Mouse (Mus musculus) CH12.LX (cell line): Measurements from ENCODE around the gene Lrrc4b. TPM values are rescaled to one million over a fixed set of nuclear protein-coding genes. Genes with fewer than 3 reads are reported as not detected.

ENCODE experiments used
- DNase-seq: peaks from one replicate; pipeline ENCODE4 v3.0.0-alpha.2; 2013; ENCODE audit errors: extremely low read depth
- H3K27ac ChIP-seq: 2 replicates; pipeline ENCODE4 v1.5.1; 2012; ENCODE audit warnings: low read depth, mild to moderate bottlenecking, control low read depth, moderate library complexity; ENCODE audit not compliant: insufficient read depth
- H3K27me3 ChIP-seq: replicated peaks from 2 replicates; pipeline ENCODE3; 2012; ENCODE audit warnings: inconsistent platforms
- H3K36me3 ChIP-seq, 2 experiments: replicated peaks in 1 of 2; 2 replicates each; pipeline versions ENCODE3 to v1.6.1; 2012; ENCODE audit warnings: inconsistent platforms in 1 of 2, low read length in 1 of 2, mild to moderate bottlenecking in 1 of 2, mixed read lengths in 1 of 2, moderate library complexity in 1 of 2; ENCODE audit not compliant: control insufficient read depth in 1 of 2, insufficient read depth in 1 of 2
- H3K4me1 ChIP-seq, 2 experiments: 2 replicates each; pipeline ENCODE4 v1.6.1; 2012; ENCODE audit warnings: inconsistent platforms in 1 of 2, moderate library complexity in 1 of 2; ENCODE audit not compliant: insufficient read depth in 2 of 2, control insufficient read depth in 1 of 2
- H3K4me2 ChIP-seq: 2 replicates; pipeline ENCODE4 v1.6.1; 2012; ENCODE audit warnings: low read depth, mild to moderate bottlenecking, control low read depth; ENCODE audit not compliant: poor library complexity, insufficient read depth, severe bottlenecking
- H3K4me3 ChIP-seq, 3 experiments: fragments of 150-350 bp in 1 of 3; sonication (generic) in 1 of 3; replicated peaks in 1 of 3; 2 replicates each; pipeline versions ENCODE3 to v1.5.1; 2011 to 2012; ENCODE audit warnings: low read depth in 2 of 3, low read length in 2 of 3, mild to moderate bottlenecking in 2 of 3, moderate library complexity in 2 of 3, control low read depth in 1 of 3, improper control_type of control experiment in 1 of 3, inconsistent platforms in 1 of 3, mixed read lengths in 1 of 3; ENCODE audit not compliant: poor library complexity in 1 of 3
- H3K79me2 ChIP-seq: replicated peaks from 2 replicates; pipeline ENCODE4 v1.6.1; 2012; ENCODE audit warnings: mild to moderate bottlenecking, moderate library complexity; ENCODE audit not compliant: control insufficient read depth, poor library complexity, insufficient read depth, severe bottlenecking; ENCODE audit errors: extremely low read depth
- H3K9ac ChIP-seq: 2 replicates; pipeline ENCODE4 v1.6.1; 2012; ENCODE audit warnings: low read depth, mild to moderate bottlenecking, control low read depth, moderate library complexity; ENCODE audit not compliant: insufficient read depth
- H3K9me3 ChIP-seq: replicated peaks from 2 replicates; pipeline ENCODE3; 2012; ENCODE audit warnings: low read length, inconsistent platforms, mixed read lengths
- BHLHE40 ChIP-seq: IDR thresholded peaks from 2 replicates; pipeline ENCODE4 v1.6.1; 2011; ENCODE audit warnings: mild to moderate bottlenecking, low read depth, low read length, improper control_type of control experiment
- CTCF ChIP-seq, 2 experiments: IDR thresholded peaks in 1 of 2; conservative IDR thresholded peaks in 1 of 2; 2 replicates each; pipeline ENCODE4 v1.5.1; 2011 to 2012; ENCODE audit warnings: low read depth in 2 of 2, low read length in 2 of 2, improper control_type of control experiment in 1 of 2, inconsistent platforms in 1 of 2, mild to moderate bottlenecking in 1 of 2, moderate library complexity in 1 of 2
- E2F4 ChIP-seq: IDR thresholded peaks from 2 replicates; pipeline ENCODE4 v1.6.1; 2011; ENCODE audit warnings: low read depth, low read length, improper control_type of control experiment; ENCODE audit not compliant: insufficient replicate concordance
- ELF1 ChIP-seq: IDR thresholded peaks from 2 replicates; pipeline ENCODE4 v1.6.1; 2014; ENCODE audit warnings: low read depth, mild to moderate bottlenecking, inconsistent platforms, low read length, improper control_type of control experiment
- EP300 ChIP-seq: IDR thresholded peaks from 2 replicates; pipeline ENCODE4 v1.6.1; 2011; ENCODE audit warnings: low read length, improper control_type of control experiment
- GABPA ChIP-seq: IDR thresholded peaks from 2 replicates; pipeline ENCODE4 v1.6.1; 2012; ENCODE audit warnings: low read depth, low read length, improper control_type of control experiment, inconsistent platforms; ENCODE audit not compliant: insufficient replicate concordance
- IRF4 ChIP-seq: IDR thresholded peaks from 2 replicates; pipeline ENCODE4 v1.6.1; 2014; ENCODE audit warnings: low read depth, mild to moderate bottlenecking, inconsistent platforms, low read length, improper control_type of control experiment
- JUN ChIP-seq: IDR thresholded peaks from 2 replicates; pipeline ENCODE4 v1.6.1; 2011; ENCODE audit warnings: low read depth, mild to moderate bottlenecking, low read length, improper control_type of control experiment, moderate library complexity; ENCODE audit not compliant: insufficient read depth
- MAFK ChIP-seq: IDR thresholded peaks from 2 replicates; pipeline ENCODE4 v1.6.1; 2011; ENCODE audit warnings: low read length, improper control_type of control experiment; ENCODE audit not compliant: insufficient replicate concordance
- MAX ChIP-seq: IDR thresholded peaks from 2 replicates; pipeline ENCODE4 v1.6.1; 2011; ENCODE audit warnings: low read length, improper control_type of control experiment
- MEF2A ChIP-seq: IDR thresholded peaks from 2 replicates; pipeline ENCODE4 v1.6.1; 2014; ENCODE audit warnings: low read depth, mild to moderate bottlenecking, inconsistent platforms, low read length, improper control_type of control experiment, borderline replicate concordance
- MXI1 ChIP-seq: IDR thresholded peaks from 2 replicates; pipeline ENCODE4 v1.6.1; 2011; ENCODE audit warnings: mild to moderate bottlenecking, low read depth, low read length, improper control_type of control experiment
- NRF1 ChIP-seq: IDR thresholded peaks from 2 replicates; pipeline ENCODE4 v1.6.1; 2014; ENCODE audit warnings: low read depth, mild to moderate bottlenecking, inconsistent platforms, low read length, improper control_type of control experiment, moderate library complexity
- PAX5 ChIP-seq: IDR thresholded peaks from 2 replicates; pipeline ENCODE4 v1.6.1; 2012; ENCODE audit warnings: low read length, inconsistent platforms, mixed read lengths
- POLR2A ChIP-seq: IDR thresholded peaks from 2 replicates; pipeline ENCODE4 v1.6.1; 2011; ENCODE audit warnings: low read depth, mild to moderate bottlenecking, improper control_type of control experiment, low read length
- RAD21 ChIP-seq: IDR thresholded peaks from 2 replicates; pipeline ENCODE4 v1.6.1; 2011; ENCODE audit warnings: low read depth, mild to moderate bottlenecking, low read length, improper control_type of control experiment, moderate library complexity
- SIN3A ChIP-seq: IDR thresholded peaks from 2 replicates; pipeline ENCODE4 v1.6.1; 2012; ENCODE audit warnings: low read length, improper control_type of control experiment, inconsistent platforms
- TBP ChIP-seq: conservative IDR thresholded peaks from 2 replicates; pipeline ENCODE4 v1.6.1; 2011; ENCODE audit warnings: low read depth, low read length, improper control_type of control experiment
- UBTF ChIP-seq: IDR thresholded peaks from 2 replicates; pipeline ENCODE4 v1.6.1; 2012; ENCODE audit warnings: low read depth, mild to moderate bottlenecking, inconsistent platforms, low read length, improper control_type of control experiment, moderate library complexity
- USF1 ChIP-seq: IDR thresholded peaks from 2 replicates; pipeline ENCODE4 v1.6.1; 2014; ENCODE audit warnings: low read depth, mild to moderate bottlenecking, inconsistent platforms, low read length, improper control_type of control experiment
- ZC3H11A ChIP-seq: IDR thresholded peaks from 2 replicates; pipeline ENCODE4 v1.6.1; 2012; ENCODE audit warnings: low read depth, mild to moderate bottlenecking, inconsistent platforms, low read length, improper control_type of control experiment
- dilution Hi-C: fragments of 300-500 bp; cut with MboI; formaldehyde crosslinking; loops from 2 replicates; pipeline ENCODE4 v1.14.3; 2020; ENCODE audit warnings: low sequenced_read_pairs; ENCODE audit not compliant: extremely low pct_unique_long_range_greater_than_20kb, extremely low pct_ligation_motif_present
- in situ Hi-C: fragments of 300-500 bp; cut with MboI; formaldehyde crosslinking; loops from 3 replicates; pipeline ENCODE4 v1.14.3; 2019; ENCODE audit warnings: low sequenced_read_pairs, low pct_ligation_motif_present, low pct_unique_long_range_greater_than_20kb, mixed read lengths
- polyA plus RNA-seq: library from polyadenylated mRNA; unstranded; fragments of >175 nt; gene quantifications from 2 replicates; pipeline ENCODE4 v1.2.1, GENCODE M21; 2012; ENCODE audit warnings: low read depth; ENCODE audit not compliant: insufficient read length
- total RNA-seq, 2 experiments: library from RNA; depleted of rRNA; stranded (reverse); fragments of 300-350 nt in 1 of 2; fragments of >200 nt in 1 of 2; gene quantifications; 2 replicates each; pipeline ENCODE4 v1.2.3; 2012 to 2014

Lrrc4b gene
- total and polyA plus RNA-seq, 3 experiments, result 0.04 TPM; not detected in 2

GRCm38 (mm10) chr7:44391831-44392230, 37.0 kb upstream of the Lrrc4b start:
- dilution Hi-C loops, result no loop called here
- no peak overlapping the region for H3K27ac ChIP-seq
- no peaks in the 10 kb centered on the region for H3K4me1 ChIP-seq
- no peaks in the 10 kb centered on the region for H3K36me3 ChIP-seq
- no peak overlapping the region for H3K4me2 ChIP-seq
- H3K9ac ChIP-seq, result no peak overlapping the region
- TF ChIP-seq POLR2A (no peak), MXI1 (no peak), NRF1 (no peak), MAFK (no peak), EP300 (no peak)
- TF ChIP-seq, all 38 proteins: peak for 0
- no peak overlapping the region for H3K4me3 ChIP-seq
- in situ Hi-C loops, result no loop called here
- H3K79me2 ChIP-seq, result no peaks in the 10 kb centered on the region
- no peak for DNase-seq
- H3K27me3 ChIP-seq, result peaks cover 87% of the 10 kb centered on the region
- no peaks in the 10 kb centered on the region for H3K9me3 ChIP-seq

GRCm38 (mm10) chr7:44392341-44392740, 36.5 kb upstream of the Lrrc4b start:
- H3K36me3 ChIP-seq, result no peaks in the 10 kb centered on the region
- H3K9ac ChIP-seq, result no peak overlapping the region
- in situ Hi-C loops (no loop called here), dilution Hi-C loops (no loop called here)
- H3K4me2 ChIP-seq, result no peak overlapping the region
- DNase-seq, result no peak
- H3K27ac ChIP-seq, result no peak overlapping the region
- no peaks in the 10 kb centered on the region for H3K79me2 ChIP-seq
- no peaks in the 10 kb centered on the region for H3K4me1 ChIP-seq
- no peaks in the 10 kb centered on the region for H3K9me3 ChIP-seq
- TF ChIP-seq GABPA (no peak), IRF4 (no peak), MEF2A (no peak), MAX (no peak), JUN (no peak), USF1 (no peak), NRF1 (no peak), EP300 (no peak), SIN3A (no peak), PAX5 (no peak), UBTF (no peak)
- TF ChIP-seq, all 38 proteins: peak for 0
- Histone ChIP-seq H3K4me3 (no peak overlapping the region), H3K27me3 (peaks cover 87% of the 10 kb centered on the region)

- no peak for DNase-seq
- in situ Hi-C loops, result no loop called here
- H3K27me3 ChIP-seq, result peaks cover 79% of the 10 kb centered on the region
- no peaks in the 10 kb centered on the region for H3K79me2 ChIP-seq
- no peak for TF ChIP-seq ZC3H11A
- TF ChIP-seq E2F4, result no peak
- TF ChIP-seq BHLHE40, result no peak
- TF ChIP-seq TBP, result no peak
- no peak for TF ChIP-seq EP300
- no peak for TF ChIP-seq ELF1
- TF ChIP-seq NRF1, result no peak
- no peak for TF ChIP-seq RAD21
- no peak for TF ChIP-seq UBTF
- no peak for TF ChIP-seq PAX5
- TF ChIP-seq CTCF (conservative IDR thresholded peaks at IDR 0.05 in 1 of 2, IDR thresholded peaks at IDR 0.05 in 1 of 2; ENCODE audit: low read depth in 2 of 2, low read length in 2 of 2), result no peak
- no peaks in the 10 kb centered on the region for H3K36me3 ChIP-seq
- dilution Hi-C loops, result no loop called here
- no peaks in the 10 kb centered on the region for H3K9me3 ChIP-seq
- H3K4me2 ChIP-seq, result no peak overlapping the region
- no peaks in the 10 kb centered on the region for H3K4me1 ChIP-seq
- no peak overlapping the region for H3K4me3 ChIP-seq
- H3K9ac ChIP-seq, result no peak overlapping the region
- no peak overlapping the region for H3K27ac ChIP-seq
Observed at GRCm38 (mm10) chr7:44393284-44393683, 35.5 kb upstream of the Lrrc4b start.
